Mouse (Mus musculus): ENCODE measurements around the gene E2f6. TPM values are rescaled to one million over a fixed set of nuclear protein-coding genes. Genes with fewer than 3 reads are reported as not detected.

E2f6 gene
- polyA plus RNA-seq, 1 experiment from 2014 or later, result 67.6 TPM

DNA sequence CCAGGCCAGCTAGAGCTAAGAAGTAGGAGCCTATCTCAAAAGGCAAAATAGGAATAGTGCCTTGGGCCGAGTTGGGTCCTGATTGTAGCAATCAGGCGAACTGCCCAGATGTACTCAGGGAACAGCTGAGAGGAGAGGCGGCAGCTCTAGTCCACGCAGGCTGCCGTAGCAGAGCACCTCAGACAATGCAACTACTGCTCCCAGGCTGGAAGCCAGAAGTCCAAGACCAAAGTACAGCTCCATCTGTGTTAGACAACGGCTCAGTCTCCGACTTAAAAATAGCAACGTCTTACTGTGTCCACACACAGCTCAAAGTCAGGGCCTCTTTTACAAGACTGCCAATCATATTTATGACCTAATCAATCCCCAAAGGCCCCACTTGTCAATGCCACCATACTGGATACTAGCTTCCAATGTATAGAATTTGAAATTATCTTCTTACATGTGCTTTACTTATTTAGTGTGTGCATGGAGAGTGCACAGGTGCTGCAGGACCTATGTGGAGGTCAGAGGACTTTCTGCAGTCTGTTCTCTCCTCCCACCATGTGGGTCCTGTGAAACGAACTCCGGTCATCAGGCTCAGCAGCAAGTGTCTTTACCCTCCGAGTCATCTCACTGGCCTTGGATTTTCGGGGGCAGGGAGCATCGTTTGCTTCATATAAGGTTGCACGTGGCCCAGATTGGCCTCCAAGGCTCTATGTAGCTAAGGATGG lies 29.6 kb upstream of the E2f6 start:
- H3K4me3 ChIP-seq, result no peak overlapping the region
- DNase-seq (ENCODE audit: extremely low spot score, low spot score), result no peak
- 90% methylated on average over 14 of the region's 14 CpGs for WGBS
- no peaks in the 10 kb centered on the region for H3K27me3 ChIP-seq (ENCODE audit: poor library complexity, severe bottlenecking)
- H3K36me3 ChIP-seq (replicated peaks), result peaks cover 43% of the 10 kb centered on the region
- H3K9me3 ChIP-seq, result no peaks in the 10 kb centered on the region
- H3K4me1 ChIP-seq, result peaks cover 14% of the 10 kb centered on the region
- no peak overlapping the region for H3K27ac ChIP-seq

DNA sequence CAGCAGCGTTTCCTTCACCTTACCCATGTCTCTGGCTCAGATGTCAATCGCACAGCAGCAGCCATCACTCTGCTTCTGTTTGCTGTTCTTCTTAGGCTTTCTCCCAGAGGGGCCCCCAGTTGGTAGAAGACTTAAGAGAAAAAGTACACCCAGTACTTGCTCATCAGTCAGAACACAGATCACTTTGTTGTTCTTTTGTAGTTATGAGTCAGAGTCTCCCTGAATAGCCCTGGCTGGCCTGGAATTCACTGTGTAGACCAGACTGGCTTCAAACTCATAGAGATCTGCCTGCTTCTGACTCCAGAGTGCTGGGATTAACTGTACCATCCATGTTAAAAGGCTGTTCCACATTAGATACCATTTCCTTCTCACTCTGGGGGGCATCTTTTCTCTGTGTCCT lies 22.2 kb upstream of the E2f6 start:
- Histone ChIP-seq H3K27me3 (ENCODE audit: poor library complexity, severe bottlenecking) (no peaks in the 10 kb centered on the region), H3K4me1 (peaks cover 44% of the 10 kb centered on the region), H3K36me3 (replicated peaks) (peaks cover 35% of the 10 kb centered on the region), H3K9me3 (no peaks in the 10 kb centered on the region), H3K4me3 (no peak overlapping the region), H3K27ac (peak overlapping the region; percentile 68)
- no peak for DNase-seq (ENCODE audit: extremely low spot score, low spot score)
- 65% methylated on average over 2 of the region's 2 CpGs for whole genome bisulfite sequencing

DNA sequence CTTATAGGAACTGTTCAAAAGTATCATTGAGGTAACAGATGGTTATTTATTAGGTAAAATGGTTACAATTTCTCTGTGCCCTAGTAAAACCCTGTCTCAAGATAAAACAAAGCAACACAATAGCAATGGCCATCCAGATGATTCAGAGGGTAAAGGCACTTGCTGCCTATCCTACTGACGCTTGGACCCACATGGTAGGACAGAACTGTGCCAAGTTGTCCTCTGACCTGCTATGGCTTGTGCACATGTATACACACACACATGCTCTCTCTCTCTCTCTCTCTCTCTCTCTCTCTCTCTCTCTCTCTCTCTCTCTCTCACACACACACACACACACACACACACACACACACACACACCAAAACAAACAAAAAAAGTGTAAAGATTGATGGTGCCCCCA lies 21.6 kb upstream of the E2f6 start:
- no peak for DNase-seq (ENCODE audit: extremely low spot score, low spot score)
- peaks cover 33% of the 10 kb centered on the region for H3K36me3 ChIP-seq (replicated peaks)
- peak overlapping the region; percentile 77 for H3K27ac ChIP-seq
- WGBS, result 15% methylated on average over 1 of the region's 1 CpGs
- H3K27me3 ChIP-seq (ENCODE audit: poor library complexity, severe bottlenecking), result no peaks in the 10 kb centered on the region
- no peaks in the 10 kb centered on the region for H3K9me3 ChIP-seq
- peaks cover 44% of the 10 kb centered on the region for H3K4me1 ChIP-seq
- no peak overlapping the region for H3K4me3 ChIP-seq

DNA sequence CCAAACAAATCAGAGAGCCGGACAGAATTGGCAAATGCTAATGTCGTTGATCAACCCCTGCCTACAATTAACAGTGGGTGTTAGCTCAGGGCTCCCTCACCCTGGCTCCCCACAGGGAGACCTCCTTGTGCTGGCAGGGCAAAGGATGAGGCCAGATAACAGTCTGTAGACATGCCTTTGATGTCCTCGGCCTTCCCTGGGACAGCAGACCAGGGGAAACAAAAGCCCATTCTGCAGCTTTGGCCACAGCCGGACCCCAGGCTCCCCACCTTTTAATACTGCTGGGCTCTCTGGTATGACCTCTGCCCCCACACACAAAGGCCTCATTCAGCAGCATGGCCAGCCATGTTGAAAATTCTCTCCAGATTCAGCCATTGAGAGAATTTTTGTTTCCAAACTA lies 21.0 kb upstream of the E2f6 start:
- under 1% methylated on average over 4 of the region's 4 CpGs for WGBS
- Histone ChIP-seq H3K4me1 (peaks cover 44% of the 10 kb centered on the region), H3K27ac (peak overlapping the region; percentile 77)

DNA sequence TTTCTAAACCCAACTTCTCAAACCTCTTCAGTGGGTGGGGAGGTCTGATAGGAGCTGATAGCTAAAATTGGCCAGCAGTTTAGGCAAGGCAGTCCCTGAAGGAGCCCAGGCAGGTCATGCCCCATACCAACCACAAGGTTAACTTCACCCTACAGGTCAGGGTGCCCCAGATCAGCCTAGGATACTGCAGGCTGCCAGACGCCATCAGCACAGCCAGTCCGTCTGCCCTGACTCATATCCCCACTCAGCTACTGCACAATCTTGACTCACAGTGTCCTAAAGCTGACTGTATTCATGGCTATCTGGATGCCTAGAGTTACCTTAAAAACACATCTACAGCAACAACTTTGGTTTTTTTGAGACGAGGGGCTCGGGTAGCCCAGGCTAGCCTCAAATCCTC lies 20.3 kb upstream of the E2f6 start:
- DNase-seq (ENCODE audit: extremely low spot score, low spot score), result peak; percentile 37
- Histone ChIP-seq H3K9me3 (no peaks in the 10 kb centered on the region), H3K27ac (peak overlapping the region; percentile 86), H3K4me1 (peaks cover 44% of the 10 kb centered on the region), H3K4me3 (peak overlapping the region; percentile 12; the same call in 1 of the 2 replicates), H3K36me3 (replicated peaks) (peaks cover 30% of the 10 kb centered on the region), H3K27me3 (ENCODE audit: poor library complexity, severe bottlenecking) (no peaks in the 10 kb centered on the region)
- WGBS, result 41% methylated on average over 4 of the region's 4 CpGs

More for the DNA sequence above, 21.0 kb upstream of the E2f6 start:
- H3K27me3 ChIP-seq (ENCODE audit: poor library complexity, severe bottlenecking), result no peaks in the 10 kb centered on the region
- peak; percentile 79 for DNase-seq (ENCODE audit: extremely low spot score, low spot score)
- H3K9me3 ChIP-seq, result no peaks in the 10 kb centered on the region
- peaks cover 32% of the 10 kb centered on the region for H3K36me3 ChIP-seq (replicated peaks)
- H3K4me3 ChIP-seq, result no peak overlapping the region

DNA sequence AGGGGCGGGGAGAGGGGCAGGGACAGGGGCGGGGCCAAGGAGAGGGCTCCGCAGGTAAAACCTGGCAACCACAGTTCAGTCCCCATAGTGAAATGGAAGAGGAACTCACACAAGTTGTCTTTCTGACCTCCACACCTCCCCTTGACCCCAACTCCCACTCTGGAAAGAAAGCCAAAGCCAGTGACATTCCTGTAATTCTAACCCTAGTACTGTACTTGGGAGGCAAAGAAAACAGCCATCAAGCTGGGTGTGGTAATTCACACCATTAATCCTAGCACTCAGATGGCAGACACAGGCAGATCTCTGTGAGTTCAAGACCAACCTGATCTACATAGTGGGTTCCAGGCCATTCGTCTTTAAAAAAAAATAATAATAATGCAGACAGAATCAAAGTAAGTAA lies 17.4 kb upstream of the E2f6 start:
- Histone ChIP-seq H3K4me1 (peaks cover 34% of the 10 kb centered on the region), H3K9me3 (no peaks in the 10 kb centered on the region), H3K4me3 (no peak overlapping the region), H3K27ac (no peak overlapping the region), H3K27me3 (ENCODE audit: poor library complexity, severe bottlenecking) (no peaks in the 10 kb centered on the region), H3K36me3 (replicated peaks) (peaks cover 32% of the 10 kb centered on the region)
- 81% methylated on average over 4 of the region's 4 CpGs for WGBS
- no peak for DNase-seq (ENCODE audit: extremely low spot score, low spot score)

DNA sequence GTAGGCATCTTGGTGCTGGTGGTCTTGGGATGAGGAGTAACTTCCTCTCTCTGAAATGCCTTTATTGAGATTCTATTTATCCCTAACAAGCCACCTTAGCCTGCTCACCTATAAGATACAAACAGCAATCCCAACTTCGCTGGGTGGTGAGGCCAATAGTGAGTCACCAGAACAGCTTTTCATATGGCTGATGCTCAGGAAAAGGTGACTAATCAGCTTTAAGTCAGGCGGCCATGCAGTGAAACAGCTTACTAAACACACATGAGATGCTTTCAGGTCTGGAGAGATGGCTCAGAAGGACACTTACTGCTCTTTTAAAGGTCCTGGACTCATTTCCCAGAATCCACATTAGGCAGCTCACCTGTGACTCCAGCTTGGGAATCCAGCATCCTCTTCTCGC lies 15.0 kb upstream of the E2f6 start:
- Histone ChIP-seq H3K27me3 (ENCODE audit: poor library complexity, severe bottlenecking) (no peaks in the 10 kb centered on the region), H3K4me3 (no peak overlapping the region), H3K36me3 (replicated peaks) (peaks cover 32% of the 10 kb centered on the region), H3K9me3 (no peaks in the 10 kb centered on the region), H3K4me1 (peaks cover 35% of the 10 kb centered on the region), H3K27ac (no peak overlapping the region)
- WGBS, result 90% methylated on average over 3 of the region's 3 CpGs
- DNase-seq (ENCODE audit: extremely low spot score, low spot score), result no peak

DNA sequence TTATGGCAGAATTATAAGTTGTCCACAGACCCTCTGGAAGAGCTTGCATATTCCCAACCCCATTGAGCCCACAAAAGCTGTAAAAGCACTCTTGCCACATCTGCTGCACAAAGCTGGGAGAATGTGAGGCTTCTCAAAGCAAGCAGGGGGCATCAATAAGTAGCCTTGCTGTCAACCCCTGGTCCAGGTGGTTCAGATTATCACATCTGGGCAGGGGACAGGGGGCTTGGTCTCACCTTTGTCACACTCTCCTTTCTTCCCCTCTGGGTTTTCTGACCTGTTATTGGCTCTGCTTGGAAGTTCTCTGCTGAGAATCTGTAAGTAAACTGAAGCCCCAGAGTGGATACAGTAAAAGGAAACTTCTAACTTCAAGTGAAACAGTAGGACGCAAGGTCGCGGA lies 11.9 kb upstream of the E2f6 start:
- H3K36me3 ChIP-seq (replicated peaks), result peaks cover 20% of the 10 kb centered on the region
- peak overlapping the region; percentile 96 for H3K27ac ChIP-seq
- no peaks in the 10 kb centered on the region for H3K9me3 ChIP-seq
- H3K27me3 ChIP-seq (ENCODE audit: poor library complexity, severe bottlenecking), result peaks cover 19% of the 10 kb centered on the region
- peak overlapping the region; percentile 78 for H3K4me3 ChIP-seq
- WGBS, result 44% methylated on average over 3 of the region's 3 CpGs
- no peak for DNase-seq (ENCODE audit: extremely low spot score, low spot score)
- H3K4me1 ChIP-seq, result peaks cover 58% of the 10 kb centered on the region

DNA sequence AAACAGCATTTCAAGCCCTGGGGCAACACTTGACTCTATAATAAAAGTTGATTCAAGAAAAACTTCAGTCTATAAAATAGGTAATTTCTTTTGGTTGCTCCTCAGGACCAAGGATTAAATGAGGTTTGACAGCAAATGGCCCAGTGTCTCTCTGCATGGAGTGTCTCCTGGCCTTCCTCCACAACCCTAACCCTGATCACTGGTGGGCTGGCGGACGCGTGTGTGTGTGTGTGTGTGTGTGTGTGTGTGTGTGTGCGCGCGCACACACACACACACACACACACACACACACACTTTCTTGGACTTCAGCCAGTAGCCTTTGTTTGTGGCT lies 10.9 kb upstream of the E2f6 start:
- no peak for DNase-seq (ENCODE audit: extremely low spot score, low spot score)

DNA sequence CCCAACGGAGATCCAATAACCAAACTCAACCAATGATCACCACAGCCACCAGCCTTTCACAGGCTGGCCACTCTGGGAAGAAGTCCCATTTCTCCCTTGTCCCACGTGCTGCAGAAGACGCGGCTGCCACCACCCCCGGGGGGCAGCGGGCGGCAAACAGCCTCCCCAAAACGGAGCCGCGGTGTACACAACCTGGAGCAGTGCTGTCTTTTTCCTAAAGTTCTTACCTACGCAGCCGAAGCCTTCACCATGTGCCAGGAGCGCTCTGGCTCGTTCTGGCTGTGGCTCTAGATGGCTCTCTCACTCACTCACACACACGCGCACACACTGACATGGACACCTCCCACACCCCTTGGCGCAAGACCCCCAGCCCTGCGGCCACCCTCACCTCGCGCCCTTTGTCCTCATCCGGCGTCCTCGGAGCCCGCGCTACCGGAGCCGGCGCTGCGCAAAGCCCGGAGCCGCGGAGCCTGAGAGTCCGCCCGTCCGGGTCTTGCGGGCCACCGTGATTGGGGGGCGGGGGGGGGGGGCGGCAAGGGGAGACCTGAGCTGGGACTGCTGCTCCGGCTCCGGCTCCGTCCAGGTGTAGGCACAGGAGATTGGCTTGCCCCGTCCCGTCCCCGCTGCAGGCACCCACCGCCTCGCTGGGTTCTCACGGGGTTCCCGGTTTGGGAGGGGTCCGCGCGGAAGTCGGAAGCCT lies 10.4 kb upstream of the E2f6 start, which contains the start of gene Greb1:
Gene Greb1 (minus strand): TSS at position 628 of the 700 bp plus-strand sequence.
- Histone ChIP-seq H3K9me3 (no peaks in the 10 kb centered on the region), H3K36me3 (replicated peaks) (peaks cover 9% of the 10 kb centered on the region; the same call in 1 of the 2 replicates), H3K4me1 (peaks cover 73% of the 10 kb centered on the region), H3K27me3 (ENCODE audit: poor library complexity, severe bottlenecking) (peaks cover 19% of the 10 kb centered on the region), H3K4me3 (peak within 1 kb of the TSS; percentile 78), H3K27ac (peak within 1 kb of the TSS; percentile 96)
- under 1% methylated on average over 51 of the region's 53 CpGs for WGBS
- peak; percentile 66 for DNase-seq (ENCODE audit: extremely low spot score, low spot score)

More for the DNA sequence above, 10.9 kb upstream of the E2f6 start:
- 0% methylated on average over 6 of the region's 6 CpGs for WGBS
- peak overlapping the region; percentile 78 for H3K4me3 ChIP-seq
- peaks cover 13% of the 10 kb centered on the region for H3K36me3 ChIP-seq (replicated peaks)
- peaks cover 68% of the 10 kb centered on the region for H3K4me1 ChIP-seq
- no peaks in the 10 kb centered on the region for H3K9me3 ChIP-seq
- peak overlapping the region; percentile 96 for H3K27ac ChIP-seq
- H3K27me3 ChIP-seq (ENCODE audit: poor library complexity, severe bottlenecking), result peaks cover 19% of the 10 kb centered on the region

DNA sequence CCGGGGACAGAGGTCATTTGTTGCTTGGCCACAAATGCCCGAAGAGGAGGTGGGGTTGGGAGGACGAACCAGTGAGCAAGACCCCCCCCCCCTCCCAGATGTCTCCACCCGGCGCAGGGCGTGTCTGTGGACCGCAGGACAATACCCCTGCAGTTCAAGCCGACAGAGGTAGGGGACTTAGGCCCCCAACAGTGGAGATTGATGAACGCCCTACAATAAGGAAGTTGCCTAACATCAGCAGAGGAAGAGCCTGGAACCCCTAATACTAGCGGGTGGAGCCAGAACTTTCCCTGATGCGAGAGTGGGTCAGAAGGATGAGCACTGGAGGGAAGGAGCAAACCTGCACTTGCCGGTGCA lies 9.8 kb upstream of the E2f6 start:
- H3K4me3 ChIP-seq, result peak overlapping the region; percentile 78
- H3K27ac ChIP-seq, result peak overlapping the region; percentile 96
- DNase-seq (ENCODE audit: extremely low spot score, low spot score), result peak; percentile 65
- H3K27me3 ChIP-seq (ENCODE audit: poor library complexity, severe bottlenecking), result peaks cover 22% of the 10 kb centered on the region
- H3K4me1 ChIP-seq, result peaks cover 74% of the 10 kb centered on the region
- peaks cover 6% of the 10 kb centered on the region; the same call in 1 of the 2 replicates for H3K36me3 ChIP-seq (replicated peaks)
- WGBS, result under 1% methylated on average over 12 of the region's 12 CpGs
- no peaks in the 10 kb centered on the region for H3K9me3 ChIP-seq

DNA sequence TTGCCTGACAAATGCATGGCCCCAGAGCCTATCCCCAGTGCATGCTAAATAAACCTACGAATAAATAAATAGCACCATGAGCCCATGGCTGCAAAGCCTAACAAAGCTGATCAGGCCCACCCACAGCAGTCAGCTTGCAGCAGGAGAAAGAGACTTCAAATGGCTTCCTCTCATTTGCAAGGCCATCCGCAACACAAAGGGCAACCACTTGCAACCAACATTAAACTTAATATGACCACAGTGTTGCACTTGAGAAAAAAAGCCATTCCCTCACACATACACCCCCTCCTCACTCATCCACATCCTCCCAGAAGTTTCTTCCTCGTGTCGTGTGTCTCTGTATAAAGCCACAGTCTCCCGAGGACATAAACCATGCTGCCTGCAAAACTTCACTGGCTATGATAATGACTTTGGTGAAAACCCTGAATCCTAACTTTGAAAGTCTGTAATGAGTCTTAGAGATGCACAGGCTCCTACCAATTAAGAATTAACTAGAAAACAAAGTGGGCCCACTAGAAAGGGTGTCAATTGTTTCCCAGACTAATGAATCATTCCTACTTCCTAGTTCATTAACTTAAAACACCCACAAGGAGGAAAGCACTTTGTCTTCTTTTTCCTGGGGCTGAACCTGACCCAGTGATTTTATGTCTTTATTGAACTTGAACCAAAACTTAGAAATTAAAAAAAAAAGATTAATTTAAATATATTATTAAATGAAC lies 7.4 kb upstream of the E2f6 start:
- peaks cover 47% of the 10 kb centered on the region for H3K27me3 ChIP-seq (ENCODE audit: poor library complexity, severe bottlenecking)
- 14% methylated on average over 5 of the region's 5 CpGs for WGBS

More for the DNA sequence above, 7.4 kb upstream of the E2f6 start:
- Histone ChIP-seq H3K36me3 (replicated peaks) (no peaks in the 10 kb centered on the region), H3K9me3 (no peaks in the 10 kb centered on the region), H3K27ac (peak overlapping the region; percentile 76), H3K4me1 (peaks cover 71% of the 10 kb centered on the region), H3K4me3 (no peak overlapping the region)
- peak; percentile 40 for DNase-seq (ENCODE audit: extremely low spot score, low spot score)
